Mouse (Mus musculus): Measurements from ENCODE around the gene 4933400A11Rik. TPM values are rescaled to one million over a fixed set of nuclear protein-coding genes. Genes with fewer than 3 reads are reported as not detected.

Gene 4933400A11Rik
- not detected for polyA plus RNA-seq (2014; fragmentation: Illumina TruSeq; extraction: RNeasy Lipid Tissue Mini Kit (QIAGEN cat#74804); ENCODE audit: low read depth, low replicate concordance)

DNA sequence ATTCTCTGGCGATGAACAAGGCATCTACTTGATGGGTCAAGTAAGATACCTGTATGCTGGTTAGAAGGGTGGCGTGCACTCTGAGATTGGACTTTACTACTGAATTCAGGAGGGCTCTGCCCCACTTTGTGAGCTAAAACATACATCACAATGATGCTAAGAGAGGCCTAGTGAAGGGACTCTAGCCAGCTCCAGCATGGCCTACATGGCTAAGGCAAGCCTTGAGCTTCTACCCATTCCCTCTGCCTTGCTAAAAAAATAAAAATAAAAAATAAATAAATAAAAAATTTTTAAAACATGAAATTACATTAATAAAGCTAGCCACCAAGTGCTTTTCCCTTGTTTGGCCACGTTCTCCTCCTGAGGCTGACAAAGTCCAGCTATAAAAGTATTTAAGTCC, at the start of gene 4933400A11Rik:
Gene 4933400A11Rik, minus strand, starts transcription at position 101 of the 400 bp plus-strand sequence.

Other genes starting within 250 kb of the 4933400A11Rik start
- gene Mid1, start 94.4 kb downstream of the 4933400A11Rik start, polyA plus RNA-seq (2014; fragmentation: Illumina TruSeq; extraction: RNeasy Lipid Tissue Mini Kit (QIAGEN cat#74804); ENCODE audit: low read depth, low replicate concordance), result 9.0 TPM
- not detected for gene Gm21887, start 230.0 kb upstream of the 4933400A11Rik start, polyA plus RNA-seq (2014; fragmentation: Illumina TruSeq; extraction: RNeasy Lipid Tissue Mini Kit (QIAGEN cat#74804); ENCODE audit: low read depth, low replicate concordance)